In the genomic region with DNA sequence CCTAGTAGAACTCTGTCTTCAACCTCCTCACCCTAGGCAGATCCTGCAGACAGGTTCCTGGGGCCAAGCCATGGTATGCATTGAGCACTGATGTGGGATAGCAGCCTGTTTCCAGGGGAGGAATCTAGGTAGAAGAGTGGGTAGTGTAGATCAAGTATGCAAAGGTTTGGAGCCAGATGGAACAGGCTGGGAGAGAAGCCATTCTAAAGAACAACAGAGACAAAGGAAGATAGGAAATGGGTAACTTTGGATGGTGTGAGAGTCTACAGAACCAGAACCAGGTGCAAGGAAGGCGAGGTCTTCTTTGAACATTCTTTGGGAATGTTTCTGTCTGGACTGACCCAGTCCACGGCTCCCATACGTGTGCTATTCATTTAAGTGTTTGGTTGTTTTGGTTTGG, we compare ENCODE assay signal across 8 mouse cellular contexts. TPM values are rescaled to one million over a fixed set of nuclear protein-coding genes. Genes with fewer than 3 reads are reported as not detected.
DNase-seq lines count a peak whose midpoint lies in the region; ATAC-seq and TF ChIP-seq lines count a peak whose summit lies in the region.

No protein-coding gene starts in this region.

- no peak for DNase-seq in hindbrain, embryonic 10.5 days (ENCODE audit: low spot score)
- no peak for DNase-seq in hindbrain, embryonic 11.5 days (ENCODE audit: low spot score)
- DNase-seq in MEL (ENCODE audit: low read depth, low spot score): no peak
- DNase-seq in forebrain, postnatal 0 days: no peak
- no peak for DNase-seq in midbrain, embryonic 10.5 days (ENCODE audit: low spot score)
- DNase-seq in right cerebral cortex, adult 18-20 months: no peak

- H3K9me3 ChIP-seq in hindbrain, embryonic 10.5 days: no peaks in the 10 kb centered on the region
- no peaks in the 10 kb centered on the region for H3K9me3 ChIP-seq in hindbrain, embryonic 11.5 days (ENCODE audit: control insufficient read depth, low read length)
- no peaks in the 10 kb centered on the region for H3K9me3 ChIP-seq in MEL (replicated peaks; ENCODE audit: insufficient read depth, low read length)
- H3K9me3 ChIP-seq in forebrain, postnatal 0 days (ENCODE audit: low read length): no peaks in the 10 kb centered on the region
- H3K9me3 ChIP-seq in midbrain, embryonic 10.5 days (replicated peaks): no peaks in the 10 kb centered on the region

- 61% methylated on average over 3 of the region's 3 CpGs for WGBS in hindbrain, embryonic 10.5 days
- WGBS in hindbrain, embryonic 11.5 days: 64% methylated on average over 3 of the region's 3 CpGs
- WGBS in forebrain, postnatal 0 days: 72% methylated on average over 3 of the region's 3 CpGs
- 74% methylated on average over 3 of the region's 3 CpGs for WGBS in midbrain, embryonic 10.5 days

- no peak overlapping the region for H3K4me2 ChIP-seq in hindbrain, embryonic 11.5 days (replicated peaks; ENCODE audit: low read depth, low read length)
- H3K4me2 ChIP-seq in forebrain, postnatal 0 days (ENCODE audit: low read depth): peak overlapping the region; percentile 73; the same call in 1 of the 2 replicates

- H3K9ac ChIP-seq in hindbrain, embryonic 11.5 days (ENCODE audit: low read depth, low read length): no peak overlapping the region
- H3K9ac ChIP-seq in MEL (ENCODE audit: control insufficient read depth, low read depth, low read length, poor library complexity, severe bottlenecking): peak overlapping the region; percentile 88
- H3K9ac ChIP-seq in forebrain, postnatal 0 days: no peak overlapping the region

- H3K27ac ChIP-seq in hindbrain, embryonic 10.5 days: 0 out of 2 replicates have a peak overlapping the region, but pooled peaks have one; percentile 90
- H3K27ac ChIP-seq in hindbrain, embryonic 11.5 days (ENCODE audit: low read depth, low read length): no peak overlapping the region
- H3K27ac ChIP-seq in MEL (ENCODE audit: control insufficient read depth, low read depth, low read length): peak overlapping the region; percentile 86
- no peak overlapping the region for H3K27ac ChIP-seq in forebrain, postnatal 0 days (ENCODE audit: low read depth, low read length)
- no peak overlapping the region for H3K27ac ChIP-seq in midbrain, embryonic 10.5 days (replicated peaks)

- ATAC-seq in hindbrain, embryonic 11.5 days (ENCODE audit: low FRiP score): no peak
- no peak for ATAC-seq in forebrain, postnatal 0 days
- ATAC-seq in monocyte, adult 5-6 weeks (replicated peaks; ENCODE audit: insufficient number of reproducible peaks, low FRiP score, low TSS enrichment, poor library complexity, severe bottlenecking): no peak
- ATAC-seq in cerebellum, adult (ENCODE audit: insufficient number of reproducible peaks, low FRiP score, low TSS enrichment): no peak

- no peak for TF ChIP-seq RAD21 in MEL (IDR thresholded peaks at IDR 0.05; ENCODE audit: low read depth, low read length)

- H3K4me1 ChIP-seq in hindbrain, embryonic 10.5 days (replicated peaks): peaks cover 15% of the 10 kb centered on the region
- H3K4me1 ChIP-seq in hindbrain, embryonic 11.5 days (replicated peaks; ENCODE audit: control insufficient read depth, insufficient read depth, low read length): no peaks in the 10 kb centered on the region
- peaks cover 36 to 55% of the 10 kb centered on the region in 2 experiments for H3K4me1 ChIP-seq in MEL (ENCODE audit: control insufficient read depth in 1 of 2, insufficient read depth in 2 of 2, low read length in 2 of 2)
- H3K4me1 ChIP-seq in forebrain, postnatal 0 days (ENCODE audit: insufficient read depth): peaks cover 7% of the 10 kb centered on the region
- peaks cover 25% of the 10 kb centered on the region for H3K4me1 ChIP-seq in midbrain, embryonic 10.5 days

- TF ChIP-seq EP300 in MEL (IDR thresholded peaks at IDR 0.05; ENCODE audit: low read depth in 1 of 2, low read length in 2 of 2): no peak

- TF ChIP-seq CTCF in MEL (IDR thresholded peaks at IDR 0.05 in 2 of 3, conservative IDR thresholded peaks at IDR 0.05 in 1 of 3; ENCODE audit: control insufficient read depth in 1 of 3, insufficient read depth in 1 of 3, low read depth in 2 of 3, low read length in 3 of 3, poor library complexity in 1 of 3, severe bottlenecking in 1 of 3): no peak
- no peak for TF ChIP-seq CTCF in forebrain, postnatal 0 days (IDR thresholded peaks at IDR 0.05; ENCODE audit: low read depth)

- H3K36me3 ChIP-seq in hindbrain, embryonic 10.5 days: no peaks in the 10 kb centered on the region
- H3K36me3 ChIP-seq in hindbrain, embryonic 11.5 days (ENCODE audit: control insufficient read depth, insufficient read depth, low read length): no peaks in the 10 kb centered on the region
- peaks cover 2 to 44% of the 10 kb centered on the region in 2 experiments; a peak in 3 of 4 replicates for H3K36me3 ChIP-seq in MEL (ENCODE audit: control insufficient read depth in 1 of 2, insufficient read depth in 2 of 2, low read length in 2 of 2)
- H3K36me3 ChIP-seq in forebrain, postnatal 0 days (ENCODE audit: insufficient read depth): 0 out of 2 replicates have a peak, but pooled peaks cover 3% of the 10 kb centered on the region
- peaks cover 8% of the 10 kb centered on the region for H3K36me3 ChIP-seq in midbrain, embryonic 10.5 days

- TF ChIP-seq POLR2A in MEL (IDR thresholded peaks at IDR 0.05; ENCODE audit: control insufficient read depth in 1 of 2, insufficient read depth in 1 of 2, low read depth in 1 of 2, low read length in 2 of 2, poor library complexity in 1 of 2): no peak

- H3K79me2 ChIP-seq in MEL (ENCODE audit: control insufficient read depth, insufficient read depth, low read length, poor library complexity): peaks cover 4% of the 10 kb centered on the region

- H3K27me3 ChIP-seq in hindbrain, embryonic 10.5 days (ENCODE audit: insufficient read depth, poor library complexity, severe bottlenecking): peaks cover 24% of the 10 kb centered on the region
- H3K27me3 ChIP-seq in hindbrain, embryonic 11.5 days (ENCODE audit: control insufficient read depth, insufficient read depth, low read length): no peaks in the 10 kb centered on the region
- H3K27me3 ChIP-seq in MEL (ENCODE audit: control insufficient read depth in 1 of 2, insufficient read depth in 2 of 2, low read length in 2 of 2): no peaks in the 10 kb centered on the region
- H3K27me3 ChIP-seq in forebrain, postnatal 0 days (ENCODE audit: insufficient read depth, low read length): no peaks in the 10 kb centered on the region
- peaks cover 27% of the 10 kb centered on the region for H3K27me3 ChIP-seq in midbrain, embryonic 10.5 days (ENCODE audit: low read depth, poor library complexity, severe bottlenecking)

- H3K4me3 ChIP-seq in hindbrain, embryonic 10.5 days: peak overlapping the region; percentile 83; the same call in 1 of the 2 replicates
- no peak overlapping the region for H3K4me3 ChIP-seq in hindbrain, embryonic 11.5 days (ENCODE audit: low read depth, low read length)
- H3K4me3 ChIP-seq in MEL (ENCODE audit: control insufficient read depth in 1 of 2, insufficient read depth in 1 of 2, low read depth in 2 of 2, low read length in 2 of 2): peak overlapping the region; percentile 91 to 99
- H3K4me3 ChIP-seq in forebrain, postnatal 0 days (ENCODE audit: low read depth, low read length): no peak overlapping the region
- peak overlapping the region; percentile 86 for H3K4me3 ChIP-seq in midbrain, embryonic 10.5 days

RNA-seq across cellular contexts. Expression of a gene that starts 0.8 kb away (rescaled TPM):
- polyA plus RNA-seq in hindbrain, embryonic 10.5 days (2016; fragmentation: Nextera tagmentation; extraction: Ambion mirVana): 3.8 and 6.2 TPM in 2 replicates
- 3.3 and 4.6 TPM in 2 replicates for polyA plus RNA-seq in hindbrain, embryonic 11.5 days (2014; fragmentation: Nextera tagmentation; extraction: Ambion mirVana)
- total RNA-seq in MEL (2012; rRNA removed): 11.2 and 17.7 TPM in 2 replicates
- polyA plus RNA-seq in MEL (2012; ENCODE audit: insufficient read depth in 1 of 2, insufficient read length in 2 of 2, low read depth in 1 of 2, low replicate concordance in 2 of 2, missing spikeins in 1 of 2): 1 to 10 TPM in 1 of 2 experiments, not detected in 1; 9.5 TPM
- 3.0 and 9.0 TPM in 2 replicates for total RNA-seq in forebrain, postnatal 0 days (2014; rRNA removed)
- polyA plus RNA-seq in forebrain, postnatal 0 days (2015; fragmentation: Nextera tagmentation; extraction: Ambion mirVana): 1.6 and 3.0 TPM in 2 replicates
- polyA plus RNA-seq in midbrain, embryonic 10.5 days (2016; fragmentation: Nextera tagmentation; extraction: Ambion mirVana): 4.4 and 6.7 TPM in 2 replicates
- total RNA-seq in monocyte, adult 5-6 weeks (2017): 17.7 to 25.1 TPM (median 19.5 TPM) in 3 replicates

RNA-seq across cellular contexts. Expression of a gene that starts 11.9 kb away (rescaled TPM):
- polyA plus RNA-seq in hindbrain, embryonic 10.5 days (2016; fragmentation: Nextera tagmentation; extraction: Ambion mirVana): 26.0 and 30.7 TPM in 2 replicates
- 15.5 and 19.3 TPM in 2 replicates for polyA plus RNA-seq in hindbrain, embryonic 11.5 days (2014; fragmentation: Nextera tagmentation; extraction: Ambion mirVana)
- total RNA-seq in MEL (2012; rRNA removed): 24.0 and 25.8 TPM in 2 replicates
- polyA plus RNA-seq in MEL (2012; ENCODE audit: insufficient read depth in 1 of 2, insufficient read length in 2 of 2, low read depth in 1 of 2, low replicate concordance in 2 of 2, missing spikeins in 1 of 2): 10 to 100 TPM in 1 of 2 experiments, not detected in 1; 38.5 TPM
- 18.9 and 19.8 TPM in 2 replicates for total RNA-seq in forebrain, postnatal 0 days (2014; rRNA removed)
- polyA plus RNA-seq in forebrain, postnatal 0 days (2015; fragmentation: Nextera tagmentation; extraction: Ambion mirVana): 22.8 and 24.3 TPM in 2 replicates
- polyA plus RNA-seq in midbrain, embryonic 10.5 days (2016; fragmentation: Nextera tagmentation; extraction: Ambion mirVana): 29.7 and 31.2 TPM in 2 replicates
- 80.9 to 129 TPM (median 98.0 TPM) in 3 replicates for total RNA-seq in monocyte, adult 5-6 weeks (2017)

RNA-seq across cellular contexts. Expression of a gene that starts 42.5 kb away (rescaled TPM):
- polyA plus RNA-seq in hindbrain, embryonic 10.5 days (2016; fragmentation: Nextera tagmentation; extraction: Ambion mirVana): 38.3 and 49.9 TPM in 2 replicates
- 42.5 and 46.0 TPM in 2 replicates for polyA plus RNA-seq in hindbrain, embryonic 11.5 days (2014; fragmentation: Nextera tagmentation; extraction: Ambion mirVana)
- total RNA-seq in MEL (2012; rRNA removed): 18.9 and 24.5 TPM in 2 replicates
- 10 to 100 TPM in 1 of 2 experiments, not detected in 1; 23.4 TPM for polyA plus RNA-seq in MEL (2012; ENCODE audit: insufficient read depth in 1 of 2, insufficient read length in 2 of 2, low read depth in 1 of 2, low replicate concordance in 2 of 2, missing spikeins in 1 of 2)
- 22.1 and 34.0 TPM in 2 replicates for total RNA-seq in forebrain, postnatal 0 days (2014; rRNA removed)
- polyA plus RNA-seq in forebrain, postnatal 0 days (2015; fragmentation: Nextera tagmentation; extraction: Ambion mirVana): 28.0 and 40.9 TPM in 2 replicates
- polyA plus RNA-seq in midbrain, embryonic 10.5 days (2016; fragmentation: Nextera tagmentation; extraction: Ambion mirVana): 50.0 and 53.8 TPM in 2 replicates
- 3.2 to 9.0 TPM (median 7.3 TPM) in 3 replicates for total RNA-seq in monocyte, adult 5-6 weeks (2017)

RNA-seq across cellular contexts. Expression of a gene that starts 46.2 kb away (rescaled TPM):
- polyA plus RNA-seq in hindbrain, embryonic 10.5 days (2016; fragmentation: Nextera tagmentation; extraction: Ambion mirVana): 0.20 TPM in 1 of 2 replicates, not detected in the other
- polyA plus RNA-seq in hindbrain, embryonic 11.5 days (2014; fragmentation: Nextera tagmentation; extraction: Ambion mirVana): 0.29 TPM in 1 of 2 replicates, not detected in the other
- not detected in 2 replicates for total RNA-seq in MEL (2012; rRNA removed)
- under 1 TPM in 1 of 2 experiments, not detected in 1; 0.15 TPM for polyA plus RNA-seq in MEL (2012; ENCODE audit: insufficient read depth in 1 of 2, insufficient read length in 2 of 2, low read depth in 1 of 2, low replicate concordance in 2 of 2, missing spikeins in 1 of 2)
- total RNA-seq in forebrain, postnatal 0 days (2014; rRNA removed): 0.95 TPM in 1 of 2 replicates, not detected in the other
- 0.43 and 0.59 TPM in 2 replicates for polyA plus RNA-seq in forebrain, postnatal 0 days (2015; fragmentation: Nextera tagmentation; extraction: Ambion mirVana)
- polyA plus RNA-seq in midbrain, embryonic 10.5 days (2016; fragmentation: Nextera tagmentation; extraction: Ambion mirVana): 0.17 and 0.25 TPM in 2 replicates
- not detected in 3 replicates for total RNA-seq in monocyte, adult 5-6 weeks (2017)

RNA-seq across cellular contexts. Expression of a gene that starts 57.1 kb away (rescaled TPM):
- polyA plus RNA-seq in hindbrain, embryonic 10.5 days (2016; fragmentation: Nextera tagmentation; extraction: Ambion mirVana): not detected in 2 replicates
- polyA plus RNA-seq in hindbrain, embryonic 11.5 days (2014; fragmentation: Nextera tagmentation; extraction: Ambion mirVana): not detected in 2 replicates
- not detected in 2 replicates for total RNA-seq in MEL (2012; rRNA removed)
- polyA plus RNA-seq in MEL (2012; ENCODE audit: insufficient read depth in 1 of 2, insufficient read length in 2 of 2, low read depth in 1 of 2, low replicate concordance in 2 of 2, missing spikeins in 1 of 2): not detected
- 0.38 TPM in 1 of 2 replicates, not detected in the other for total RNA-seq in forebrain, postnatal 0 days (2014; rRNA removed)
- 0.10 and 0.44 TPM in 2 replicates for polyA plus RNA-seq in forebrain, postnatal 0 days (2015; fragmentation: Nextera tagmentation; extraction: Ambion mirVana)
- 0.07 TPM in 1 of 2 replicates, not detected in the other for polyA plus RNA-seq in midbrain, embryonic 10.5 days (2016; fragmentation: Nextera tagmentation; extraction: Ambion mirVana)
- not detected in 3 replicates for total RNA-seq in monocyte, adult 5-6 weeks (2017)

Comparison
In these comparisons a context has a peak if more than half of its experiments do, and no peak if none do; other contexts are left out.
1. H3K27ac ChIP-seq: peak in hindbrain, embryonic 10.5 days (single experiment) and MEL (single experiment); none in hindbrain, embryonic 11.5 days (single experiment), forebrain, postnatal 0 days (single experiment) and midbrain, embryonic 10.5 days (single experiment).
2. H3K4me3 ChIP-seq: peak in hindbrain, embryonic 10.5 days (single experiment), MEL (2 of 2) and midbrain, embryonic 10.5 days (single experiment); none in hindbrain, embryonic 11.5 days (single experiment) and forebrain, postnatal 0 days (single experiment).